Mouse (Mus musculus): ENCODE measurements around the gene Klrc2. TPM values are rescaled to one million over a fixed set of nuclear protein-coding genes. Genes with fewer than 3 reads are reported as not detected.

Klrc2 gene
- polyA plus RNA-seq (2012; rRNA removed) = not detected in 2 replicates

GRCm38 (mm10) chr6:129660589-129660988 lies at the start of gene Klrc2:
TSS of gene Klrc2 (minus strand) at chr6:129660689.

GRCm38 (mm10) chr6:129678873-129679272 lies 18.4 kb upstream of the Klrc2 start, which contains the start of gene Klrc1:
TSS of gene Klrc1 (minus strand) at chr6:129678973.

GRCm38 (mm10) chr6:129643237-129643636 lies 17.3 kb downstream of the Klrc2 start, which contains the start of gene Klrc3:
TSS of gene Klrc3 (minus strand) at chr6:129643337.

GRCm38 (mm10) chr6:129623735-129624134 lies 36.8 kb downstream of the Klrc2 start, which contains the start of gene Klrk1:
TSS of gene Klrk1 (minus strand) at chr6:129623864.

Other genes starting within 250 kb of the Klrc2 start
- 0.15 and 0.60 TPM in 2 replicates for gene Clec1a, start 208.7 kb downstream of the Klrc2 start, polyA plus RNA-seq (2012; rRNA removed)
- gene Olr1, start 153.5 kb downstream of the Klrc2 start, polyA plus RNA-seq (2012; rRNA removed) = not detected in 2 replicates
- not detected in 2 replicates for gene Tmem52b, start 148.1 kb downstream of the Klrc2 start, polyA plus RNA-seq (2012; rRNA removed)
- gene Gabarapl1, start 127.5 kb downstream of the Klrc2 start, polyA plus RNA-seq (2012; rRNA removed) = 32.0 and 33.7 TPM in 2 replicates
- gene Klre1, start 82.8 kb downstream of the Klrc2 start, polyA plus RNA-seq (2012; rRNA removed) = not detected in 2 replicates
- gene Klrd1, start 68.9 kb downstream of the Klrc2 start, polyA plus RNA-seq (2012; rRNA removed) = not detected in 2 replicates
- gene Klrk1, start 36.8 kb downstream of the Klrc2 start, polyA plus RNA-seq (2012; rRNA removed) = not detected in 2 replicates
- gene Klrc3, start 17.4 kb downstream of the Klrc2 start, polyA plus RNA-seq (2012; rRNA removed) = not detected in 2 replicates
- gene Klrc1, start 18.3 kb upstream of the Klrc2 start, polyA plus RNA-seq (2012; rRNA removed) = not detected in 2 replicates
- not detected in 2 replicates for gene Klri1, start 56.4 kb upstream of the Klrc2 start, polyA plus RNA-seq (2012; rRNA removed)
- gene Klri2, start 79.8 kb upstream of the Klrc2 start, polyA plus RNA-seq (2012; rRNA removed) = not detected in 2 replicates
- gene Gm156, start 123.6 kb upstream of the Klrc2 start, polyA plus RNA-seq (2012; rRNA removed) = not detected in 2 replicates
- not detected in 2 replicates for gene Gm17631, start 202.0 kb upstream of the Klrc2 start, polyA plus RNA-seq (2012; rRNA removed)
- not detected in 2 replicates for gene Klra17, start 216.0 kb upstream of the Klrc2 start, polyA plus RNA-seq (2012; rRNA removed)